Mouse (Mus musculus): Measurements from ENCODE around the gene Ceacam10. TPM values are rescaled to one million over a fixed set of nuclear protein-coding genes. Genes with fewer than 3 reads are reported as not detected.

Ceacam10 gene
- total RNA-seq, 4 experiments from 2014 or later, result not detected

Other genes with a start within 250 kb of the Ceacam10 start
- 10 to 100 TPM; 53.6 to 65.2 (median 60.0) TPM for gene Irgq, start 246.5 kb upstream of the Ceacam10 start, total RNA-seq (2022)
- gene Pinlyp, start 231.1 kb upstream of the Ceacam10 start, total RNA-seq (2022), result under 1 TPM in 1 of 4 experiments, not detected in 3; 0.41 TPM
- 10 to 100 TPM; 32.9 to 44.7 (median 41.3) TPM for gene Xrcc1, start 230.9 kb upstream of the Ceacam10 start, total RNA-seq (2022)
- gene Ethe1, start 189.7 kb upstream of the Ceacam10 start, total RNA-seq (2022), result 10 to 100 TPM; 10.9 to 15.8 (median 12.3) TPM
- 1 to 10 TPM; 4.0 to 5.2 (median 4.9) TPM for gene Zfp575, start 189.6 kb upstream of the Ceacam10 start, total RNA-seq (2022)
- under 1 TPM; 0.27 to 0.73 (median 0.35) TPM for gene Phldb3, start 166.4 kb upstream of the Ceacam10 start, total RNA-seq (2022)
- gene Lypd3, start 140.7 kb upstream of the Ceacam10 start, total RNA-seq (2022), result 1 to 10 TPM in 1 of 4 experiments, under 1 TPM in 3; 0.19 to 1.1 (median 0.34) TPM
- not detected for gene Tex101, start 100.5 kb upstream of the Ceacam10 start, total RNA-seq (2022)
- gene BC049730, start 68.0 kb upstream of the Ceacam10 start, total RNA-seq (2022), result not detected
- not detected for gene Gm4763, start 50.3 kb upstream of the Ceacam10 start, total RNA-seq (2022)
- gene Cd177, start 16.9 kb upstream of the Ceacam10 start, total RNA-seq (2022), result under 1 TPM in 1 of 4 experiments, not detected in 3; 0.10 TPM
- gene Gm9844, start 85.0 kb downstream of the Ceacam10 start, total RNA-seq (2022), result not detected
- not detected for gene Lypd4, start 92.7 kb downstream of the Ceacam10 start, total RNA-seq (2022)
- gene Dmrtc2, start 92.9 kb downstream of the Ceacam10 start, total RNA-seq (2022), result not detected
- gene Rps19, start 107.2 kb downstream of the Ceacam10 start, total RNA-seq (2022), result 100 to 1,000 TPM; 518 to 648 (median 579) TPM
- under 1 TPM in 2 of 4 experiments, not detected in 2; 0.30 to 0.58 TPM for gene Cd79a, start 120.2 kb downstream of the Ceacam10 start, total RNA-seq (2022)
- gene Arhgef1, start 125.7 kb downstream of the Ceacam10 start, total RNA-seq (2022), result 100 to 1,000 TPM in 1 of 4 experiments, 10 to 100 TPM in 3; 94.8 to 111 (median 99.3) TPM
- not detected for gene Gm4881, start 167.3 kb downstream of the Ceacam10 start, total RNA-seq (2022)
- gene Rabac1, start 195.5 kb downstream of the Ceacam10 start, total RNA-seq (2022), result 100 to 1,000 TPM; 293 to 308 (median 300) TPM
- 1,000 to 10,000 TPM; 2,163 to 2,251 (median 2,216) TPM for gene Atp1a3, start 228.8 kb downstream of the Ceacam10 start, total RNA-seq (2022)